Mouse (Mus musculus) embryonic facial prominence, embryonic 10.5 days (tissue): ENCODE data around the gene Vat1l. TPM values are rescaled to one million over a fixed set of nuclear protein-coding genes. Genes with fewer than 3 reads are reported as not detected.

Experiments used
- DNase-seq: peaks from one replicate; pipeline ENCODE4 v3.0.0-alpha.2; 2017; ENCODE audit warnings: low spot score
- H3K27ac ChIP-seq: fragments of 300-500 bp; sonication (generic); replicated peaks from 2 replicates; pipeline ENCODE4 v1.5.1; 2016; ENCODE audit warnings: mild to moderate bottlenecking
- H3K27me3 ChIP-seq: fragments of 300-500 bp; sonication (generic); replicated peaks from 2 replicates; pipeline ENCODE4 v1.6.1; 2016; ENCODE audit warnings: low read depth, mild to moderate bottlenecking; ENCODE audit not compliant: poor library complexity, severe bottlenecking
- H3K36me3 ChIP-seq: fragments of 300-500 bp; sonication (generic); replicated peaks from 2 replicates; pipeline ENCODE4 v1.6.1; 2016; ENCODE audit warnings: mild to moderate bottlenecking, moderate library complexity
- H3K4me1 ChIP-seq: fragments of 300-500 bp; sonication (generic); 2 replicates; pipeline ENCODE4 v1.6.1; 2016
- H3K4me3 ChIP-seq: fragments of 300-500 bp; sonication (generic); 2 replicates; pipeline ENCODE4 v1.5.1; 2016; ENCODE audit warnings: mild to moderate bottlenecking, moderate library complexity
- H3K9me3 ChIP-seq: fragments of 300-500 bp; sonication (generic); 2 replicates; pipeline ENCODE4 v1.6.1; 2016; ENCODE audit warnings: mild to moderate bottlenecking
- WGBS: fragments of 180-500 bp; shearing (Covaris S2); methylation state at CpG from one replicate; pipeline ENCODE4 v1.1.7; 2016; 5-methylcytosine and 5-hydroxymethylcytosine counted together
- polyA plus RNA-seq: library from polyadenylated mRNA; unstranded; fragments of >200 nt; fragmentation: Nextera tagmentation; extraction: Ambion mirVana; gene quantifications from 2 replicates; pipeline ENCODE4 v1.2.1, GENCODE M21; 2016

Vat1l gene
- polyA plus RNA-seq, 1 experiment from 2014 or later = 4.4 TPM

DNA sequence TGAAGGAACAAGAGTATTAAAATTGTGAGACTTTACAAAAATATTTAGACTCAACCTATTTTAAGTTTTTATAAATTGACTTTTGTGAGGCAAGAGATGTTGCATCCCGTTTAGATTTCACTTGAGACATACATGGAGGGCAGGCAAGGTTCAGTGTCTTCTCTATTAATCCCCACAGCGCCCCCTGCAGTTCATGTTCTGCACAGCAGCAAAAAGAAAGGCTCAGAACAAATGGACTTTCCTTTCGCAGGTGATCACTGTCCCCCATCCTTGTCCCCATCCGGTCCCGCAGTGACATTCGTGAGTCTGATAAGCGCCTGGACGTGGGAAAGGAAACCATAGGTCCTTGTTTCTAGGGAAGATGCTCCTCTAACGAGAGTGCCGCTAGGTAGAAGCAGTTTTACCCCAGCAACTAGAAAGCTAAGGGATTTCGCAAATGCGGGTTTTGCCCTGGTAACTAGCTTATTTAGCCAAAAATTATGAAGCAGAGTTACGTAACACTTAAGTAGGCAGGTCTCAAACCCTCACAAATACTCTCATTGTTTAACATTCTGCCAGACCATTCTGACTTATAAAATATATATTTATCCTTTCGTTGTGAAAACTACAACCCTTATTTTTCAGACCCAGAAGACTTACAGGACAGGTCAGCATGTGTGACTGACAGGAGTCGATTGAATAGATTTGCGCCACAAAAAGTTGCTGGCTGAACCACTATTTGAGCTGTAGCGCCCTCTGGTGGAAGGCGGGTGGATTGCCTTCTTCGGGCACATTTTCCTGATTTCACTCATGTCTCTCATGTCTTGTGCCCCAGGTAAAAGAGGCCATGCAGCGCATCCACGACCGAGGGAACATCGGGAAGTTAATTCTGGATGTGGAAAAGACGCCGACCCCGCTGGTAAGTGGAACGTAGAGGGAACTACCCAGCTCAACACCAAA is 163.9 kb downstream of the Vat1l start:
- Histone ChIP-seq H3K4me3 (no peak overlapping the region), H3K9me3 (no peaks in the 10 kb centered on the region), H3K27me3 (no peaks in the 10 kb centered on the region), H3K27ac (no peak overlapping the region), H3K36me3 (no peaks in the 10 kb centered on the region), H3K4me1 (no peaks in the 10 kb centered on the region)
- DNase-seq = peak; percentile 82
- WGBS = 40% methylated on average over 27 of the region's 27 CpGs

DNA sequence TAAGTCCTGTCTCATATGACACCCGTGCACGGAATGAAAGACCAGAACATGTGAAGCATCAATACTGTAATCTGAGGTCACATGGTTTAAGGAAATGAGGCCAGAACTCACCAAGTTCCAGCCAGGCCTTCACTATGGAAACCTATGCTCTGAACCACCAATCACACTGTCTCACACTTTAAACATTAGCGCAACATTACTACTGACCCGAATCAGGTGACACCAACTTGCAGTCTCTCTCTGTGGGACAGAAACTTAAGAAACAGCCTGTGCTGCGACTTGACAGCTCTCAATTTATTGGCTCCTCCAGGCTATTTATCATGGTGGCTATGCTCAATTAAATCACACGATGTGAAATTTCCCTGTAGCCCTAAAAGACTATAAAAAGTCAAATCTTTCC is 169.0 kb downstream of the Vat1l start:
- 85% methylated on average over 6 of the region's 6 CpGs for WGBS
- Histone ChIP-seq H3K4me1 (no peaks in the 10 kb centered on the region), H3K9me3 (no peaks in the 10 kb centered on the region), H3K27me3 (no peaks in the 10 kb centered on the region), H3K27ac (no peak overlapping the region), H3K36me3 (no peaks in the 10 kb centered on the region), H3K4me3 (no peak overlapping the region)
- DNase-seq = no peak

DNA sequence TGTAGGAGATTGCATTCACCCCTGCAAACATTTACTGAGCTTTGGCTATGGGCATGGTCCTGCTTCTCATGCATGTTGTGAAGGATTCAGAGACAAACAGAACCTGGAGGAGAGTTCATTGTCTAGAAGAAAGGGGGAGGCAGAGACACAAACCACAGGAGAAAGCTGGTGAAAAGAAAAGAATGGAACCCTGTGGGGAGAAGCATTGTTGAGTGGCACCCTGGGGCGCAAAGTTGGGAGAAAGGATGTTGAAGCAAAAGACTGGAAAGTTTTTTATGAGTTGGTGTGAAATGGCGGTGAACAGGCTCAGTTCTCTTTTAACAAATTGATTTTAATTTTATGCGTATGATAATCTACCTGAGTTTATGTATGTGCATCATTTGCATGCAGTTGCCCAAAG is 178.8 kb downstream of the Vat1l start:
- 79% methylated on average over 3 of the region's 3 CpGs for WGBS
- Histone ChIP-seq H3K4me3 (no peak overlapping the region), H3K9me3 (no peaks in the 10 kb centered on the region), H3K36me3 (no peaks in the 10 kb centered on the region), H3K27me3 (no peaks in the 10 kb centered on the region), H3K4me1 (no peaks in the 10 kb centered on the region), H3K27ac (no peak overlapping the region)
- no peak for DNase-seq

DNA sequence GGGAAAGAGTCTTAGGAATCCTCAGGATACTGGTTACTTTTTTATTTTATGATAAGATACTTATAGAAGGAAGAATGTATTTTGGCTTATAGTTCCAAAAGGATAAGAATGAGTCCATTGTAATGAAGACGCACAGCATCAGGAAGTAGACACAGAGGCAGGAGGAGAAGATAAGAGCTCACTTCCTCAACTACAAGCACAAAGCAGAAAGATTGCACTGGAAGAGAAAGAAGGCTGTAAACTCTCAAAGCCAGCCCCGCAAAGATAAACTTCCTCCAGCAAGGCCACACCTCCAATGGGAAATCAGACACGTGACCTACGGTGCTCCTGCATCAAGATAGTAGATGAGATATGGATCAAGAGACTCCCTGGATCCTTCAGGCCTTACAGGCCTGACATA is 182.1 kb downstream of the Vat1l start:
- 79% methylated on average over 4 of the region's 4 CpGs for WGBS
- Histone ChIP-seq H3K27me3 (no peaks in the 10 kb centered on the region), H3K36me3 (no peaks in the 10 kb centered on the region), H3K9me3 (no peaks in the 10 kb centered on the region), H3K4me1 (no peaks in the 10 kb centered on the region), H3K27ac (no peak overlapping the region), H3K4me3 (no peak overlapping the region)
- DNase-seq = no peak

DNA sequence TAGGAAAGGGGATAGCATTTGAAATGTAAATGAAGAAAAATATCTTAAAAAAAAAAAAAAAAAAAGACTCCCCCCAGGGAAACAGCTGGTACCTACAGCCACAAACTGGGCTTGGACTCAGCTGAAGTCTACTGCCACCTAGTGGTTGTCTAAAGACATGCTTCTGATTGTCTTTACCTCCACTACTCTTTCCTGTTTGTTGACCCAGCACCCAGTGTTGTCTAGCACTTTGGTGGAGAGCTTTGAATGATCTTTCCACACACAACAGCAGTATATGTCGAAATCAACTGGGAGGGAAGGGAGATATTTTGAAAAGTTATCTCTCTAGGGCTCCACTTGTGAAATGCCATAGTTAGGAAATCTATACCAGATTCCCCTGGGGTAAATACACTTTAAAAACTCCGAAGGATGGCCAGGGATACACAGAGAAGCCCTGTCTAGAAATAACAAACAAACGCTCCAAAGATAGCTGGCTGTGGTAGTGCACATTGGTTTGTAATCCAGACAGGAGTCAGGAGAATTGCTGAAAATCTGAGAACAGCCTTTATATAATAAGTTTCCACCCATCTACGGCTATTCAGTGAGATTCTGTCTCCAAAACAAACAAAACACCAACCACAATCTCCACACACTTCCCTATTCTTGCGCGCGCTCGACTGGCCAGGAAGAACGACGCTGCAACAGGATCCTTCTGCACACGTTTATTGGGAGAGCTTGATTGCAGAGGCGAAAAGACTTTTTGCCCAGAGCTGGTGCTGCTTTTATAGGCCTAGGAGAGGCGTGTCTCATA is 185.2 kb downstream of the Vat1l start:
- no peak for DNase-seq
- Histone ChIP-seq H3K36me3 (no peaks in the 10 kb centered on the region), H3K27me3 (no peaks in the 10 kb centered on the region), H3K4me3 (no peak overlapping the region), H3K27ac (no peak overlapping the region), H3K4me1 (no peaks in the 10 kb centered on the region), H3K9me3 (no peaks in the 10 kb centered on the region)
- WGBS = 95% methylated on average over 12 of the region's 13 CpGs

DNA sequence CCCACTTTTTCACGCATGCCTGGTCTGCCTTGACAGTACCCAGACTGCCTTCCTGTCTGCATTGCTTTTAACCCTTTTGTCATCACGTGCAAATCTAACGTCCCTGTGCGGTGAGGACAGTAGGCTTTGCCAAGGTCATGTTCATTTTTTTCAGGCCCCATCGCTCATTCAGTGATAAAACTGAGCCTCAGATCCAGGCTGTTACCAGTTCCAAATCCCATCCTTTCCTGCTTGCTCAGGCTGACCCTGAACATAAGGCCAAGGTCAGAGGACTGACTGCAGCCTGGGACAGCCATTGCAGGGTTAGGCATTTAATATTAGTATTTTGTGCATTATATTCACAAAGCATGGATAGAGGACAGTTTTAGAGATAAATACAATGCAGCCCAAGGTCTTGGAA is 192.9 kb downstream of the Vat1l start:
- Histone ChIP-seq H3K9me3 (no peaks in the 10 kb centered on the region), H3K4me1 (no peaks in the 10 kb centered on the region), H3K4me3 (no peak overlapping the region), H3K27ac (no peak overlapping the region), H3K36me3 (no peaks in the 10 kb centered on the region), H3K27me3 (no peaks in the 10 kb centered on the region)
- WGBS = 94% methylated on average over 5 of the region's 5 CpGs
- no peak for DNase-seq

DNA sequence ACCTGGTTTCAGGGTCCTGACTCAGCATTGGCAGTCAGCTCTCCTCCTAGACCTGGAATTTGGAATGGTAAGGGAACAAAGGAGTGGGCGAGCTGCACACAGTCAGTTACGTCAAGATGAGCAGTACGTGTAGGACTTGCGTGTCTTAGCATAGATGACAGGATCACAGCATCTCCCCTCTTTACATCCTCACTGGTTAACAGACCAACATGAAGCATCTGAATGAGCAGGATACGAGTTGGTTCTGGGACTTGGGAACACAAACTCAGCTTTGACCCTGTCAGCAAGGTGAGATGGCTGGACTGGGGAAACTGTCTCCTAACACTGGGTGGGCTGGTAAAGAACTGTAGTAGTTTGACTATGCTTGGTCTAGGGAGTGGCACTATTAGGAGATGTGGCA is 193.9 kb downstream of the Vat1l start:
- Histone ChIP-seq H3K27me3 (no peaks in the 10 kb centered on the region), H3K36me3 (no peaks in the 10 kb centered on the region), H3K27ac (no peak overlapping the region), H3K9me3 (no peaks in the 10 kb centered on the region), H3K4me1 (no peaks in the 10 kb centered on the region), H3K4me3 (no peak overlapping the region)
- DNase-seq = no peak
- WGBS = 92% methylated on average over 5 of the region's 5 CpGs

DNA sequence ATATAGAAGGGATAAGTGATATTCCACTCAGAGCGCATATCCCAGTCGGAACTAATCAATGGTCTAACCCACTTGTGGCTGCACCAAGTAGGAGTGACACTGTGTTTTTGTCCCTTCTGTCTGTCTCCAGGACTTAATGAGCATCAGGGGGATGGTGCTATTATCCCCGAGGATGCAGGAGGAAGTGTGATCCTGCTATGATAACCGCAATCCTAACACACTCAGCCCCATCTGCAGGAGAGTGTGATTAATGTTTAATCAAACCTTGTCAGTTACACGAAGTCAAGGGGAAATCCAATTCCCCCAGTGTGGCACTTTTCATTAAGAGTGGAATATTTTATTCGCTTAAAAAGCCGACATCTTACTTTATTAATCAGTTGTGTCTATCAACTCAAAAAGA is 196.3 kb downstream of the Vat1l start:
- Histone ChIP-seq H3K36me3 (no peaks in the 10 kb centered on the region), H3K4me3 (no peak overlapping the region), H3K27me3 (no peaks in the 10 kb centered on the region), H3K4me1 (no peaks in the 10 kb centered on the region), H3K27ac (no peak overlapping the region), H3K9me3 (no peaks in the 10 kb centered on the region)
- 78% methylated on average over 7 of the region's 7 CpGs for WGBS
- no peak for DNase-seq

DNA sequence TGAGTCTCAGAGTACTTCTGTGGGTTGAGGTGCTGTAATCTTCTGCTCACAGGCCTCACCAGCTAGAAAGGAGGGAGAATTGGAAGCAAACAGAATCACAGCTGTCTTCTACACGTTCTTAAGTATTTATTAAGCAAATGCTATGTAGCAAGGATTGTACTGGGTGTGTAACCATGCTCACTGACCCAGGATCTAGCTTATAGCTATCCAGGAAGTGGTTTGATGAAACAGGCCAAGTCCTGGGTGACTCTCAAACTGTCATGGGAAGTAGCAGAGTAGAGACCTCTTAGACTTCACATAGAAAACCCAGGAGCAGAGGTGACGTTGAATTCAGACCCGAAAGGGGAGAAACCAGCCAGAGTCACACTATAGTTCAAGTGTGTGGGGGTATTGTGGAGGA is 206.0 kb downstream of the Vat1l start:
- no peak overlapping the region for H3K4me3 ChIP-seq
- no peak for DNase-seq
- H3K4me1 ChIP-seq = no peaks in the 10 kb centered on the region
- H3K27ac ChIP-seq = no peak overlapping the region
- WGBS = 83% methylated on average over 3 of the region's 3 CpGs
- H3K9me3 ChIP-seq = no peaks in the 10 kb centered on the region
- H3K27me3 ChIP-seq = no peaks in the 10 kb centered on the region
- H3K36me3 ChIP-seq = no peaks in the 10 kb centered on the region

DNA sequence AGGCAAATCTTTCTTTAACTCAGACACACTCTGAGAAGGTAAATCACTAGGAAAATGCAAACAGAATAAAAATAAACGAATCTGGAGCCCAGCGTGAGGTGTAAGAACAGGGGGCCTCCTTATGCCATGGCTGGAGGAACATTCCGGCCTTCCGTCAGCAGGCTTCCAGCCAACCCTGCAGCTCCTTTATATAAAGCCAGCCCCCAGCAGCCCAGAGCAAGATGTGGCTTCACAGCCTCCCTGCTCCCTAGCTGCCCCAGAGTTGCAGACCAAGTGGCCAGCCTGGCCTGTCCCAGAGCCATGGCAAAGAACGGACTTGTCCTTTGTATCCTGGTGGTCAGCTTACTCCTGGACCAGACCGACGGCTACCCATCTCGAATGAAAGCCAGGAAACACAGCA is 212.4 kb downstream of the Vat1l start, which contains the start of gene Clec3a:
Clec3a (plus strand) TSS at position 301 of the 400 bp plus-strand sequence.
- Histone ChIP-seq H3K4me1 (no peaks in the 10 kb centered on the region), H3K9me3 (no peaks in the 10 kb centered on the region), H3K27ac (no peak within 1 kb of the TSS), H3K4me3 (no peak within 1 kb of the TSS), H3K27me3 (no peaks in the 10 kb centered on the region), H3K36me3 (no peaks in the 10 kb centered on the region)
- DNase-seq = no peak
- 85% methylated on average over 8 of the region's 8 CpGs for WGBS

DNA sequence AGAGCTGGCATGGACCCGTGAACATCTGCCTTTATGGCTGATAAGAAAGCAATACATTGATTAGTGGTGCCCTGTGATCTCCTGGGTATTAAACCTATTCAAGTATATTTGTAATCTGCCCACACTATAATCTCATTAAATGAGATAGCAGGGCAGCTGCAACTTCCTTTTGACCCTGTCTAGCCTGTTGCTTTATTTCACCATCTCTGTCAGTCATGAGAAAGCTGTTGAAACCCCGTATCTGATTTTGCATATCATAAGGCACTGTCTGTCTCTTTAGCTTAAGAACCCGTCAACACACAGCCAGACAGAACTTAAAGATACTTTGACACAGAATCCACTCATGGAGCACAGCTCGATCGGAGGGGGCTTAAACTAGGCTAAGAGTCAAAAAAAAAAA is 213.1 kb downstream of the Vat1l start:
- no peaks in the 10 kb centered on the region for H3K27me3 ChIP-seq
- no peak for DNase-seq
- H3K9me3 ChIP-seq = no peaks in the 10 kb centered on the region
- H3K4me1 ChIP-seq = no peaks in the 10 kb centered on the region
- 81% methylated on average over 5 of the region's 5 CpGs for WGBS
- no peak overlapping the region for H3K4me3 ChIP-seq
- no peak overlapping the region for H3K27ac ChIP-seq
- no peaks in the 10 kb centered on the region for H3K36me3 ChIP-seq

DNA sequence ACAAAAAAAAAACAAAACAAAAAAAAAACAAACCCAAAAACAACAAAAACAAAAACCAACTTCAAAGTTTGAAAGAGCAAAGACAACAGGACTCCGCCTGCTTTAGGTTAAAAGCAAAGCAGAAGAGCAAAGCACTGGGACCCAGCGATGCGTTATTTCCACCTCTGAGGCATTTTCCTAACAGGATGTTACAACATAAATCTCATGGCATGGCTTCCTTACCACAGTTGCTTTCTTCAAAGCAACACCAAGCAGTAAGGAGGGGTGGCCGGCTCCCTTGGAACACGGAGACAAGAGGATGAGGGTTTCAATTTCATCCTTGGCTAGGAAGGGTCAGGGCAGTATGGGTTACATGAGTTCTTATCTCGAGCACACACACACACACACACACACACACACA is 213.5 kb downstream of the Vat1l start:
- Histone ChIP-seq H3K4me3 (no peak overlapping the region), H3K27ac (no peak overlapping the region), H3K27me3 (no peaks in the 10 kb centered on the region), H3K4me1 (no peaks in the 10 kb centered on the region), H3K36me3 (no peaks in the 10 kb centered on the region), H3K9me3 (no peaks in the 10 kb centered on the region)
- WGBS = 75% methylated on average over 6 of the region's 6 CpGs
- no peak for DNase-seq

DNA sequence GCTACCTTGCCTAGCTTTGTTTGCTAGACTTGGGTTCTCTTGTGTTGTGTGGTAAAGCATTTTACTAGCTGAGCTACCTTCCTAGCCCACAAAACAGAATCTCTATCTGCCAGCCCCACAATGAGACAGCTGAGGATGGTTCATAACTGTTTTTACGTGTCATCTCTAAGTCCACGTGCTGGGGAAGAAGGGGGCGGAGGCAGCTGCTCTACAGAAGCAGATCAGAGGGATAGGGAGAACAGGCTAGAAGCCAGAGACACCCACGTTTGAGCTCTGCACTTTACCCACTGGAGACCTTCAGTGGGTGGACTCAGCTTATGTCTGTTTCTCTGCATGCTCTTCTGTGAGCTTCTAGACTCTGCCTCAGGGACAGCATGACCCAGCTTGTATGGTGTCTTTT is 216.1 kb downstream of the Vat1l start:
- DNase-seq = no peak
- Histone ChIP-seq H3K36me3 (no peaks in the 10 kb centered on the region), H3K9me3 (no peaks in the 10 kb centered on the region), H3K27ac (no peak overlapping the region), H3K4me3 (no peak overlapping the region), H3K4me1 (no peaks in the 10 kb centered on the region), H3K27me3 (no peaks in the 10 kb centered on the region)
- 80% methylated on average over 4 of the region's 4 CpGs for WGBS
